Mouse (Mus musculus) liver, postnatal 0 days (tissue): ENCODE measurements around the gene Olfr1513. TPM values are rescaled to one million over a fixed set of nuclear protein-coding genes. Genes with fewer than 3 reads are reported as not detected.
"Not testable (repeated sequence)": the region's sequence is repeated elsewhere in the genome, so short reads cannot be mapped to it uniquely, and the experiment has no call there.

Experiments used
- ATAC-seq: fragments of 200-750 bp; cut with Nextera tagmentation; 2 replicates; pipeline ENCODE4 v1.8.0; 2017; ENCODE audit warnings: mild to moderate bottlenecking, moderate library complexity
- DNase-seq: peaks from one replicate; pipeline ENCODE4 v3.0.0-alpha.2; 2016
- H3K27ac ChIP-seq: fragments of 300-500 bp; sonication (generic); 2 replicates; pipeline ENCODE4 v1.5.1; 2014; ENCODE audit warnings: antibody characterized with exemption, moderate library complexity, mild to moderate bottlenecking, low read depth
- H3K27me3 ChIP-seq: fragments of 300-500 bp; sonication (generic); 2 replicates; pipeline ENCODE4 v1.6.1; 2014; ENCODE audit warnings: low read length, control low read depth, mixed read lengths; ENCODE audit not compliant: insufficient read depth
- H3K36me3 ChIP-seq: fragments of 300-500 bp; sonication (generic); replicated peaks from 2 replicates; pipeline ENCODE4 v1.6.1; 2014; ENCODE audit warnings: mild to moderate bottlenecking, control low read depth, low read length, moderate library complexity, mixed read lengths; ENCODE audit not compliant: insufficient read depth
- H3K4me1 ChIP-seq: fragments of 300-500 bp; sonication (generic); 2 replicates; pipeline ENCODE4 v1.6.1; 2014; ENCODE audit warnings: antibody characterized with exemption, mild to moderate bottlenecking, control low read depth; ENCODE audit not compliant: insufficient read depth
- H3K4me2 ChIP-seq: fragments of 300-500 bp; sonication (generic); 2 replicates; pipeline ENCODE4 v1.6.1; 2014; ENCODE audit warnings: low read depth, mild to moderate bottlenecking, low read length, moderate library complexity, mixed read lengths
- H3K4me3 ChIP-seq: fragments of 300-500 bp; sonication (generic); 2 replicates; pipeline ENCODE4 v1.5.1; 2014; ENCODE audit warnings: low read depth, low read length
- H3K9ac ChIP-seq: fragments of 300-500 bp; sonication (generic); replicated peaks from 2 replicates; pipeline ENCODE4 v1.6.1; 2014; ENCODE audit warnings: mild to moderate bottlenecking, moderate library complexity
- H3K9me3 ChIP-seq: fragments of 300-500 bp; sonication (generic); 2 replicates; pipeline ENCODE4 v1.6.1; 2016; ENCODE audit warnings: mild to moderate bottlenecking, control low read depth, low read length, mixed read lengths
- CTCF ChIP-seq: sonication (generic); IDR thresholded peaks from 2 replicates; pipeline ENCODE4 v1.5.1; 2016; ENCODE audit warnings: antibody characterized with exemption, low read depth
- EP300 ChIP-seq: IDR thresholded peaks from 2 replicates; pipeline ENCODE4 v1.6.1; 2016; ENCODE audit warnings: antibody characterized with exemption, low read depth, mild to moderate bottlenecking
- WGBS: fragments of 180-500 bp; shearing (Covaris S2); extraction: QIAGEN DNeasy Blood & Tissue Kit; methylation state at CpG from one replicate; pipeline ENCODE4 v1.1.7; 2014; ENCODE audit not compliant: insufficient replicate concordance; 5-methylcytosine and 5-hydroxymethylcytosine counted together
- polyA plus RNA-seq: library from polyadenylated mRNA; unstranded; fragments of >200 nt; fragmentation: Nextera tagmentation; extraction: Ambion mirVana; gene quantifications from 2 replicates; pipeline ENCODE4 v1.2.1, GENCODE M21; 2015

Gene Olfr1513
- polyA plus RNA-seq, 1 experiment from 2014 or later = not detected

- no peak overlapping the region for H3K4me3 ChIP-seq
- H3K4me2 ChIP-seq = peak overlapping the region; percentile 97
- ATAC-seq (peak; percentile 26), DNase-seq (peak; percentile 38)
- H3K27ac ChIP-seq = no peak overlapping the region
- TF ChIP-seq CTCF (no peak), EP300 (no peak)
- peaks cover 15% of the 10 kb centered on the region for H3K27me3 ChIP-seq
- H3K4me1 ChIP-seq = 0 out of 2 replicates have a peak, but pooled peaks cover 5% of the 10 kb centered on the region
- H3K9ac ChIP-seq = no peak overlapping the region
- WGBS = 69% methylated on average over 26 of the region's 26 CpGs
- no peaks in the 10 kb centered on the region for H3K36me3 ChIP-seq
- H3K9me3 ChIP-seq = no peaks in the 10 kb centered on the region
Measured at GRCm38 (mm10) chr14:52313931-52314807, 42.0 kb downstream of the Olfr1513 start.

- DNase-seq (no peak), ATAC-seq (no peak)
- H3K4me3 ChIP-seq = no peak overlapping the region
- H3K27ac ChIP-seq = no peak overlapping the region
- TF ChIP-seq CTCF = no peak
- no peak for TF ChIP-seq EP300
- H3K4me1 ChIP-seq = peaks cover 16% of the 10 kb centered on the region
- no peak overlapping the region for H3K9ac ChIP-seq
- no peaks in the 10 kb centered on the region for H3K36me3 ChIP-seq
- no peaks in the 10 kb centered on the region for H3K9me3 ChIP-seq
- H3K4me2 ChIP-seq = no peak overlapping the region
- 80% methylated on average over 2 of the region's 2 CpGs for WGBS
- H3K27me3 ChIP-seq = peaks cover 9% of the 10 kb centered on the region; the same call in 1 of the 2 replicates
Measured at GRCm38 (mm10) chr14:52310906-52311305, 45.3 kb downstream of the Olfr1513 start.

- H3K36me3 ChIP-seq, H3K4me3 ChIP-seq, DNase-seq, ATAC-seq, H3K9me3 ChIP-seq, H3K27ac ChIP-seq, H3K27me3 ChIP-seq, H3K4me2 ChIP-seq, H3K9ac ChIP-seq: not testable (repeated sequence)
- TF ChIP-seq CTCF = peak; percentile 32
- H3K4me1 ChIP-seq = peaks cover 21% of the 10 kb centered on the region
- WGBS = 90% methylated on average over 5 of the region's 6 CpGs
Measured at GRCm38 (mm10) chr14:52310343-52310742, 45.9 kb downstream of the Olfr1513 start.

- Histone ChIP-seq H3K4me3 (no peak overlapping the region), H3K9ac (no peak overlapping the region), H3K27ac (peak overlapping the region; percentile 86; the same call in 1 of the 2 replicates), H3K36me3 (no peaks in the 10 kb centered on the region), H3K9me3 (no peaks in the 10 kb centered on the region), H3K27me3 (no peaks in the 10 kb centered on the region), H3K4me1 (peaks cover 18% of the 10 kb centered on the region), H3K4me2 (peak overlapping the region; percentile 52; the same call in 1 of the 2 replicates)
- 70% methylated on average over 2 of the region's 2 CpGs for WGBS
- TF ChIP-seq CTCF = no peak
- 0 out of 2 replicates have a peak, but pooled peaks have one; percentile 34 for TF ChIP-seq EP300
- DNase-seq (no peak), ATAC-seq (no peak)
Measured at GRCm38 (mm10) chr14:52306100-52306499, 50.1 kb downstream of the Olfr1513 start.

- ATAC-seq = peak; percentile 98
Measured at GRCm38 (mm10) chr14:52304644-52305271, 51.5 kb downstream of the Olfr1513 start, which contains the start of gene Mettl3. Gene Mettl3, minus strand, starts transcription at chr14:52305128.

GRCm38 (mm10) chr14:52303517-52303916 is 52.7 kb downstream of the Olfr1513 start:
- Histone ChIP-seq H3K36me3 (peaks cover 18% of the 10 kb centered on the region), H3K4me1 (peaks cover 18% of the 10 kb centered on the region)
- not testable (repeated sequence) for ATAC-seq, H3K9me3 ChIP-seq, DNase-seq, H3K27ac ChIP-seq, H3K4me3 ChIP-seq, H3K4me2 ChIP-seq, H3K27me3 ChIP-seq, H3K9ac ChIP-seq
- WGBS = 79% methylated on average over 3 of the region's 3 CpGs

More at GRCm38 (mm10) chr14:52304644-52305271, 51.5 kb downstream of the Olfr1513 start, which contains the start of gene Mettl3:
- TF ChIP-seq CTCF (0 out of 2 replicates have a peak, but pooled peaks have one; percentile 21), EP300 (peak; percentile 29; the same call in 1 of the 2 replicates)
- Histone ChIP-seq H3K9me3 (no peaks in the 10 kb centered on the region), H3K36me3 (peaks cover 8% of the 10 kb centered on the region), H3K27me3 (no peaks in the 10 kb centered on the region), H3K9ac (peak within 1 kb of the TSS; percentile 81), H3K4me1 (peaks cover 18% of the 10 kb centered on the region), H3K27ac (peak within 1 kb of the TSS; percentile 86), H3K4me3 (peak within 1 kb of the TSS; percentile 79), H3K4me2 (peak within 1 kb of the TSS; percentile 80)
- DNase-seq = peak; percentile 91
- under 1% methylated on average over 42 of the region's 46 CpGs for WGBS

Other genes starting within 250 kb of the Olfr1513 start
- gene Rpgrip1, start 245.7 kb downstream of the Olfr1513 start, polyA plus RNA-seq = 23.9 and 30.7 TPM in 2 replicates
- 15.7 and 18.0 TPM in 2 replicates for gene Supt16, start 159.0 kb downstream of the Olfr1513 start, polyA plus RNA-seq
- 8.5 and 10.0 TPM in 2 replicates for gene Chd8, start 98.6 kb downstream of the Olfr1513 start, polyA plus RNA-seq
- 12.1 and 13.4 TPM in 2 replicates for gene Tox4, start 77.3 kb downstream of the Olfr1513 start, polyA plus RNA-seq
- gene Rab2b, start 76.9 kb downstream of the Olfr1513 start, polyA plus RNA-seq = 2.7 and 2.8 TPM in 2 replicates
- gene Mettl3, start 51.3 kb downstream of the Olfr1513 start, polyA plus RNA-seq = 7.2 and 8.1 TPM in 2 replicates
- gene Sall2, start 27.6 kb downstream of the Olfr1513 start, polyA plus RNA-seq = 0.63 and 0.85 TPM in 2 replicates
- gene Olfr1512, start 22.8 kb upstream of the Olfr1513 start, polyA plus RNA-seq = not detected in 2 replicates
- gene Olfr1511, start 41.0 kb upstream of the Olfr1513 start, polyA plus RNA-seq = not detected in 2 replicates
- gene Olfr1510, start 58.0 kb upstream of the Olfr1513 start, polyA plus RNA-seq = not detected in 2 replicates
- not detected in 2 replicates for gene Olfr1509, start 86.6 kb upstream of the Olfr1513 start, polyA plus RNA-seq
- not detected in 2 replicates for gene Olfr1508, start 111.1 kb upstream of the Olfr1513 start, polyA plus RNA-seq
- gene Olfr1507, start 139.3 kb upstream of the Olfr1513 start, polyA plus RNA-seq = not detected in 2 replicates